Comparison of ENCODE assay signal across 17 mouse cellular contexts in the genomic region with DNA sequence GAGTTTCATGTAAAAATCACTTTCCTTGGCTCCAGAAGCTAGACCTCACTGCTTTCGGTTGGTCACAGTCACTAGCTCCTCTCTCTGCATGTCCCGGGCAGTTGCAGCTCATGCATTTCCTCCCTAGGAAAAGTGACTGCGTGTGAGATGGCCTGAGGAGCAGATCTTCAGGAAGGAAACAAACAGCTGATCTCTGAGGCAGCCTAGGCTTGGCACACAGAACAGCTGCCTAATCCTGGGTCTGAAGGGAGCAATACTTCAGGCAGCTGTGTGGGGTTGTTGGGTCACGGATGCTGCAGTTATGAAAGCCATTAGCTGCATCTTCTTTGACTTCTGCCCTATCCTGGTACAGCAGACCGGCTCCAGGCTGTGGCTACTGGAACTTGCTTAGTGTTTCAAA.
DNase-seq lines count a peak whose midpoint lies in the region; ATAC-seq and TF ChIP-seq lines count a peak whose summit lies in the region.
"Had no signal": no experiment of that assay in that cellular context is flagged by ENCODE, and none has a peak within 500 bp of the region (broad histone marks: within the 10 kb centered on the region; RNA-seq: fewer than 3 reads in every experiment).

No protein-coding gene starts in this region.

- intact Hi-C loops in left cerebral cortex, postnatal 4 days (cut with DNase I) = no loop called here

- H3K4me2 ChIP-seq in embryonic facial prominence, embryonic 14.5 days (ENCODE audit: low read depth, low read length) = no peak overlapping the region
- no peak overlapping the region for H3K4me2 ChIP-seq in kidney, postnatal 0 days (ENCODE audit: low read length)
- H3K4me2 ChIP-seq in kidney, embryonic 15.5 days = no peak overlapping the region
- H3K4me2 ChIP-seq: heart, embryonic 12.5 days; limb, embryonic 15.5 days had no signal

- H3K36me3 ChIP-seq in embryonic facial prominence, embryonic 14.5 days (ENCODE audit: control insufficient read depth, insufficient read depth, low read length) = no peaks in the 10 kb centered on the region
- no peaks in the 10 kb centered on the region for H3K36me3 ChIP-seq in embryonic facial prominence, embryonic 10.5 days (replicated peaks)
- H3K36me3 ChIP-seq in kidney, postnatal 0 days (ENCODE audit: insufficient read depth, low read length) = no peaks in the 10 kb centered on the region
- no peaks in the 10 kb centered on the region for H3K36me3 ChIP-seq in kidney, embryonic 15.5 days
- no peaks in the 10 kb centered on the region for H3K36me3 ChIP-seq in G1E (replicated peaks)
- H3K36me3 ChIP-seq: heart, embryonic 12.5 days; limb, embryonic 15.5 days had no signal

- no peak overlapping the region for H3K27ac ChIP-seq in embryonic facial prominence, embryonic 14.5 days (replicated peaks; ENCODE audit: low read depth, low read length)
- H3K27ac ChIP-seq in embryonic facial prominence, embryonic 10.5 days (replicated peaks) = no peak overlapping the region
- H3K27ac ChIP-seq in kidney, postnatal 0 days = no peak overlapping the region
- no peak overlapping the region for H3K27ac ChIP-seq in kidney, embryonic 15.5 days
- H3K27ac ChIP-seq: left cerebral cortex, adult 2 months; limb, embryonic 15.5 days had no signal

- no peaks in the 10 kb centered on the region for H3K4me1 ChIP-seq in embryonic facial prominence, embryonic 14.5 days (ENCODE audit: control insufficient read depth, insufficient read depth, low read length)
- peaks cover 13% of the 10 kb centered on the region; the same call in 1 of the 2 replicates for H3K4me1 ChIP-seq in embryonic facial prominence, embryonic 10.5 days
- no peaks in the 10 kb centered on the region for H3K4me1 ChIP-seq in kidney, postnatal 0 days (replicated peaks; ENCODE audit: insufficient read depth, low read length)
- no peaks in the 10 kb centered on the region for H3K4me1 ChIP-seq in kidney, embryonic 15.5 days
- H3K4me1 ChIP-seq in G1E (ENCODE audit: insufficient read depth, low read depth, low read length) = peaks cover 89% of the 10 kb centered on the region
- H3K4me1 ChIP-seq: limb, embryonic 15.5 days had no signal

- no peak overlapping the region for H3K9ac ChIP-seq in embryonic facial prominence, embryonic 14.5 days (ENCODE audit: low read depth, low read length)
- H3K9ac ChIP-seq in kidney, postnatal 0 days (ENCODE audit: low read depth, low read length) = no peak overlapping the region
- no peak overlapping the region for H3K9ac ChIP-seq in kidney, embryonic 15.5 days
- H3K9ac ChIP-seq: forebrain, postnatal 0 days; heart, embryonic 12.5 days; limb, embryonic 15.5 days had no signal

- H3K9me3 ChIP-seq in embryonic facial prominence, embryonic 14.5 days (ENCODE audit: control insufficient read depth, low read length) = no peaks in the 10 kb centered on the region
- no peaks in the 10 kb centered on the region for H3K9me3 ChIP-seq in embryonic facial prominence, embryonic 10.5 days
- no peaks in the 10 kb centered on the region for H3K9me3 ChIP-seq in kidney, postnatal 0 days (replicated peaks; ENCODE audit: low read length)
- no peaks in the 10 kb centered on the region for H3K9me3 ChIP-seq in kidney, embryonic 15.5 days (replicated peaks)
- no peaks in the 10 kb centered on the region for H3K9me3 ChIP-seq in G1E (replicated peaks)
- H3K9me3 ChIP-seq: heart, embryonic 12.5 days; limb, embryonic 15.5 days had no signal

- no peak for TF ChIP-seq CTCF in kidney, postnatal 0 days (IDR thresholded peaks at IDR 0.05; ENCODE audit: low read depth)
- no peak for TF ChIP-seq CTCF in G1E (IDR thresholded peaks at IDR 0.05; ENCODE audit: low read depth, low read length)

- H3K27me3 ChIP-seq in embryonic facial prominence, embryonic 14.5 days (replicated peaks; ENCODE audit: control insufficient read depth, insufficient read depth, low read length) = 0 out of 2 replicates have a peak, but pooled peaks cover under 1% of the 10 kb centered on the region
- no peaks in the 10 kb centered on the region for H3K27me3 ChIP-seq in embryonic facial prominence, embryonic 10.5 days (replicated peaks; ENCODE audit: low read depth, poor library complexity, severe bottlenecking)
- H3K27me3 ChIP-seq in kidney, postnatal 0 days (ENCODE audit: insufficient read depth, low read length) = no peaks in the 10 kb centered on the region
- H3K27me3 ChIP-seq in kidney, embryonic 15.5 days = 0 out of 2 replicates have a peak, but pooled peaks cover 5% of the 10 kb centered on the region
- no peaks in the 10 kb centered on the region for H3K27me3 ChIP-seq in G1E (ENCODE audit: insufficient read depth, low read length)
- H3K27me3 ChIP-seq: heart, embryonic 12.5 days; limb, embryonic 15.5 days had no signal

- 55% methylated on average over 5 of the region's 5 CpGs for WGBS in embryonic facial prominence, embryonic 14.5 days
- WGBS in embryonic facial prominence, embryonic 10.5 days = 72% methylated on average over 5 of the region's 5 CpGs
- 62% methylated on average over 5 of the region's 5 CpGs for WGBS in kidney, postnatal 0 days
- WGBS in kidney, embryonic 15.5 days = 71% methylated on average over 5 of the region's 5 CpGs

- no peak overlapping the region for H3K4me3 ChIP-seq in embryonic facial prominence, embryonic 14.5 days (ENCODE audit: low read depth, low read length)
- no peak overlapping the region for H3K4me3 ChIP-seq in embryonic facial prominence, embryonic 10.5 days
- no peak overlapping the region for H3K4me3 ChIP-seq in kidney, postnatal 0 days (replicated peaks; ENCODE audit: low read depth, low read length)
- H3K4me3 ChIP-seq in kidney, embryonic 15.5 days (replicated peaks) = no peak overlapping the region
- peak overlapping the region; percentile 3; the same call in 1 of the 2 replicates for H3K4me3 ChIP-seq in G1E (ENCODE audit: low read depth, low read length)
- H3K4me3 ChIP-seq: heart, embryonic 12.5 days; left cerebral cortex, adult 2 months; limb, embryonic 15.5 days had no signal

- DNase-seq in embryonic facial prominence, embryonic 14.5 days (ENCODE audit: low spot score) = peak; percentile 61
- DNase-seq in embryonic facial prominence, embryonic 10.5 days (ENCODE audit: low spot score) = no peak
- peak; percentile 27 for DNase-seq in kidney, postnatal 0 days (ENCODE audit: low spot score)
- DNase-seq in G1E (ENCODE audit: low spot score) = no peak
- DNase-seq in kidney, postnatal 4 days = peak; percentile 13 to 37
- no peak for DNase-seq in left cerebral cortex, postnatal 4 days
- no peak for DNase-seq in ovary, postnatal 14 days (ENCODE audit: low spot score)
- DNase-seq: adrenal gland, postnatal 25 days; cerebellum, postnatal 10 days; forebrain, postnatal 0 days; heart, postnatal 4 days; midbrain, embryonic 14.5 days; thymus, adult 18-20 months had no signal

- ATAC-seq in embryonic facial prominence, embryonic 14.5 days (ENCODE audit: low read depth) = peak; percentile 60; the same call in 1 of the 2 replicates
- ATAC-seq in kidney, postnatal 0 days (replicated peaks; ENCODE audit: low FRiP score, low read depth) = no peak
- ATAC-seq in kidney, embryonic 15.5 days (replicated peaks; ENCODE audit: low FRiP score) = no peak
- ATAC-seq in G1E (ENCODE audit: extremely low read depth, insufficient number of reproducible peaks, low FRiP score, poor library complexity, severe bottlenecking) = no peak
- ATAC-seq: forebrain, postnatal 0 days had no signal

Comparison
In these comparisons a context has a peak if more than half of its experiments do, and no peak if none do; other contexts are left out.
1. DNase-seq: peak in embryonic facial prominence, embryonic 14.5 days (single experiment), kidney, postnatal 0 days (single experiment) and kidney, postnatal 4 days (2 of 2); none in embryonic facial prominence, embryonic 10.5 days (single experiment), G1E (single experiment), left cerebral cortex, postnatal 4 days (single experiment) and ovary, postnatal 14 days (single experiment).